Mouse (Mus musculus): Measurements from ENCODE around the gene Chst15. TPM values are rescaled to one million over a fixed set of nuclear protein-coding genes. Genes with fewer than 3 reads are reported as not detected.

The Chst15 gene
- polyA plus RNA-seq, 1 experiment from 2014 or later: 12.8 TPM

- no peak for DNase-seq (ENCODE audit: low spot score)
- 56% methylated on average over 5 of the region's 5 CpGs for WGBS
Observed at GRCm38 (mm10) chr7:132308537-132309191, 8.4 kb downstream of the Chst15 start.

DNA sequence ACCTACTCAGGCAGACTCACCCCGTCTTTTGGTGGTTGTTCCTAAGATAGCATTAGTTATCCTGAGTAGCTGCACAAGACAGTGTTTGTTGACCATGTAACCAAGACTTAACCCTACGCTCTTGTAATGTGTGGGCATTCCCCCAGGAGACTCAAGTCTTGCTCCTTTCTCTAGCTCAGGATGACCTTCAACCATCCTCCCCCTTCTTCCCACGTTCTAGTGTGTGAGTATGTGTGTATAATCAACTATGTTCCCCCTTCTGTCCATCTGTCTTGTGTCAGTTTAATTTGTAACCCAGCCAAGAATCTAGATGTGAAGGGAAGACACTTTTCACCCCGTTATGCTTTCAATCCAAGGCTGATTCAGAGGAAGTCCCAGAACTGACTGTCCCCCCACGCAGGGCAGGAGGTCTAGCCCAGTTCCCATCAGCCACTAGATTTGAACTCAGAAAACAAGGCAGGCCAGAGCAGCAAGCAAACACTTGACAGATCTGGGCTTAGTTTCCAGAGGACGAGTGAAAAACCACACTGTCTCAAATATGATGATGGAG is 9.2 kb downstream of the Chst15 start:
- H3K4me1 ChIP-seq (replicated peaks; ENCODE audit: control insufficient read depth, insufficient read depth, low read length): peaks cover 22% of the 10 kb centered on the region
- H3K27ac ChIP-seq (ENCODE audit: low read depth, low read length): no peak overlapping the region; the same call in 1 of the 2 replicates
- ATAC-seq (replicated peaks; ENCODE audit: low FRiP score) (no peak), DNase-seq (ENCODE audit: low spot score) (no peak)
- H3K27me3 ChIP-seq (replicated peaks; ENCODE audit: control insufficient read depth, insufficient read depth, low read length): no peaks in the 10 kb centered on the region
- no peak overlapping the region for H3K4me3 ChIP-seq (ENCODE audit: low read depth, low read length)
- no peak overlapping the region for H3K4me2 ChIP-seq
- 58% methylated on average over 6 of the region's 6 CpGs for WGBS
- H3K9me3 ChIP-seq (ENCODE audit: control insufficient read depth, low read length): no peaks in the 10 kb centered on the region
- H3K36me3 ChIP-seq (ENCODE audit: control insufficient read depth, insufficient read depth, low read length): no peaks in the 10 kb centered on the region
- no peak overlapping the region for H3K9ac ChIP-seq (ENCODE audit: low read depth, low read length)

More at GRCm38 (mm10) chr7:132308537-132309191, 8.4 kb downstream of the Chst15 start:
- Histone ChIP-seq H3K4me1 (replicated peaks; ENCODE audit: control insufficient read depth, insufficient read depth, low read length) (peaks cover 22% of the 10 kb centered on the region), H3K4me3 (ENCODE audit: low read depth, low read length) (no peak overlapping the region), H3K27me3 (replicated peaks; ENCODE audit: control insufficient read depth, insufficient read depth, low read length) (no peaks in the 10 kb centered on the region), H3K9ac (ENCODE audit: low read depth, low read length) (no peak overlapping the region), H3K36me3 (ENCODE audit: control insufficient read depth, insufficient read depth, low read length) (no peaks in the 10 kb centered on the region), H3K27ac (ENCODE audit: low read depth, low read length) (no peak overlapping the region), H3K4me2 (no peak overlapping the region), H3K9me3 (ENCODE audit: control insufficient read depth, low read length) (no peaks in the 10 kb centered on the region)
- ATAC-seq (replicated peaks; ENCODE audit: low FRiP score): no peak

DNA sequence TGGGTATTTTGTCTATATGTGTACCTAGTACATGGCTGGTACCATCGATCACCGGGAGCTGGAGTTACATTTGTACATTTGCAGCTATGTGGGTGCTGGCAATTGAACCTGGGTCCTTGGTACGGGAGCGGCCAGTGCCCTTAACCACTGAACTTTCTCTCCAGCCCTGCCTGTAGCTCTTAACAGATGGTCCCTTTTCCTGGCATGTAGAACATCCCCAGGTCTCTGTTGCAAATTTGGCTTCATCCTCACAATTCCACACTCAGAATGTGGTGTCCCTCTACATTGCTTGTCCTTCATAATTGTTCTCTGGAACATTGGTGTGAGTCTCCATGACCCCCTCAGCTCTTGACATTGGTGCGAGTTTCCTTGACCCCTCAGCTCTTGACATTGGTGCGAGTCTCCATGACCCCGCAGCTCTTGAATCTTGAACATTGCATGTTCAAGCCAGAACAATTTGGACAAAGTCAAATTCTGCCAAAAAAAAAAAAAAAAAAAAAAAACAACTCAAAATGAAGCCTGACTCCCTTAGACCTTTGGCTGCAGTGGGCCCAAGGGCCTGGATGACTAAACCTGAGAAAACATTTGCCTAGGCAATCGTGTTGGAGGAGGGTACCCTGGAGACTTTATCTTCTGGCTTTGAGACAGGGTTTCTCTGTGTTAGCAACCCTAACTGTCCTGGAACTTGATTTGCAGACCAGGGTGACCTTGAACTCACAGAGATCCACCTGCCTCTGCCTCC is 10.2 kb downstream of the Chst15 start:
- no peak overlapping the region for H3K4me3 ChIP-seq (ENCODE audit: low read depth, low read length)
- no peak overlapping the region for H3K4me2 ChIP-seq
- DNase-seq (ENCODE audit: low spot score) (no peak), ATAC-seq (replicated peaks; ENCODE audit: low FRiP score) (no peak)
- no peaks in the 10 kb centered on the region for H3K27me3 ChIP-seq (replicated peaks; ENCODE audit: control insufficient read depth, insufficient read depth, low read length)
- 89% methylated on average over 8 of the region's 8 CpGs for WGBS
- no peak overlapping the region for H3K9ac ChIP-seq (ENCODE audit: low read depth, low read length)
- H3K27ac ChIP-seq (ENCODE audit: low read depth, low read length): no peak overlapping the region
- H3K9me3 ChIP-seq (ENCODE audit: control insufficient read depth, low read length): no peaks in the 10 kb centered on the region
- H3K4me1 ChIP-seq (replicated peaks; ENCODE audit: control insufficient read depth, insufficient read depth, low read length): peaks cover 24% of the 10 kb centered on the region
- no peaks in the 10 kb centered on the region for H3K36me3 ChIP-seq (ENCODE audit: control insufficient read depth, insufficient read depth, low read length)

- ATAC-seq (replicated peaks; ENCODE audit: low FRiP score) (no peak), DNase-seq (ENCODE audit: low spot score) (no peak)
- Histone ChIP-seq H3K27ac (ENCODE audit: low read depth, low read length) (no peak overlapping the region), H3K4me1 (replicated peaks; ENCODE audit: control insufficient read depth, insufficient read depth, low read length) (peaks cover 24% of the 10 kb centered on the region), H3K4me3 (ENCODE audit: low read depth, low read length) (no peak overlapping the region), H3K36me3 (ENCODE audit: control insufficient read depth, insufficient read depth, low read length) (no peaks in the 10 kb centered on the region), H3K9me3 (ENCODE audit: control insufficient read depth, low read length) (no peaks in the 10 kb centered on the region), H3K9ac (ENCODE audit: low read depth, low read length) (no peak overlapping the region), H3K4me2 (no peak overlapping the region), H3K27me3 (replicated peaks; ENCODE audit: control insufficient read depth, insufficient read depth, low read length) (no peaks in the 10 kb centered on the region)
- WGBS: 64% methylated on average over 5 of the region's 5 CpGs
Observed at GRCm38 (mm10) chr7:132305492-132306375, 11.3 kb downstream of the Chst15 start.

- Histone ChIP-seq H3K36me3 (ENCODE audit: control insufficient read depth, insufficient read depth, low read length) (no peaks in the 10 kb centered on the region), H3K27me3 (replicated peaks; ENCODE audit: control insufficient read depth, insufficient read depth, low read length) (no peaks in the 10 kb centered on the region), H3K4me3 (ENCODE audit: low read depth, low read length) (no peak overlapping the region), H3K9ac (ENCODE audit: low read depth, low read length) (no peak overlapping the region), H3K4me1 (replicated peaks; ENCODE audit: control insufficient read depth, insufficient read depth, low read length) (peaks cover 29% of the 10 kb centered on the region), H3K4me2 (no peak overlapping the region), H3K27ac (ENCODE audit: low read depth, low read length) (no peak overlapping the region), H3K9me3 (ENCODE audit: control insufficient read depth, low read length) (no peaks in the 10 kb centered on the region)
- DNase-seq (ENCODE audit: low spot score): no peak
- no peak for ATAC-seq (replicated peaks; ENCODE audit: low FRiP score)
- WGBS: 56% methylated on average over 8 of the region's 8 CpGs
Observed at GRCm38 (mm10) chr7:132304424-132305085, 12.5 kb downstream of the Chst15 start.

DNA sequence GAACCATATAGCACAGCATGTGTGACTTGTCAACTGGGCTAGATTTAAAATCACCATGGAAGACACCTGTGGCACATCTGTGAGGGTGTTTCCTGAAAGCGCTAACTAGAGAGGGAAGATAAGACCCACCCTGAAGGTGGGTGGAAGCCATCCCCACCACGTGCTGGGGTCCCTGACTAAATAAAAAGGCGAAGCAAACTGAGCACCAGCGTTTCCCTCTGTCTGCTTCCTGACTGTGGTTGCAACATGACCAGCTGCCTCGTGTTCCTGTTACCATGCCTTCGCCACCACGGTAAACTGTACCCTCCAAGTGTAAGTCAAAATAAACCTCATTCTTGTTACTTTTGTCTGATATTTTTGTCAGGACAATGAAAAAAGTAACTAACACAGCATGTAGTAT is 13.0 kb downstream of the Chst15 start:
- Histone ChIP-seq H3K27ac (ENCODE audit: low read depth, low read length) (no peak overlapping the region), H3K36me3 (ENCODE audit: control insufficient read depth, insufficient read depth, low read length) (no peaks in the 10 kb centered on the region), H3K9me3 (ENCODE audit: control insufficient read depth, low read length) (no peaks in the 10 kb centered on the region), H3K9ac (ENCODE audit: low read depth, low read length) (no peak overlapping the region), H3K4me1 (replicated peaks; ENCODE audit: control insufficient read depth, insufficient read depth, low read length) (peaks cover 29% of the 10 kb centered on the region), H3K4me2 (no peak overlapping the region), H3K27me3 (replicated peaks; ENCODE audit: control insufficient read depth, insufficient read depth, low read length) (no peaks in the 10 kb centered on the region), H3K4me3 (ENCODE audit: low read depth, low read length) (no peak overlapping the region)
- DNase-seq (ENCODE audit: low spot score) (no peak), ATAC-seq (replicated peaks; ENCODE audit: low FRiP score) (no peak)
- 41% methylated on average over 7 of the region's 7 CpGs for WGBS

GRCm38 (mm10) chr7:132302508-132303241 is 14.4 kb downstream of the Chst15 start:
- no peak overlapping the region for H3K9ac ChIP-seq (ENCODE audit: low read depth, low read length)
- ATAC-seq (replicated peaks; ENCODE audit: low FRiP score): no peak
- no peaks in the 10 kb centered on the region for H3K27me3 ChIP-seq (replicated peaks; ENCODE audit: control insufficient read depth, insufficient read depth, low read length)
- DNase-seq (ENCODE audit: low spot score): no peak
- no peak overlapping the region for H3K4me3 ChIP-seq (ENCODE audit: low read depth, low read length)
- 70% methylated on average over 8 of the region's 8 CpGs for WGBS
- no peak overlapping the region for H3K4me2 ChIP-seq
- no peak overlapping the region for H3K27ac ChIP-seq (ENCODE audit: low read depth, low read length)
- peaks cover 20% of the 10 kb centered on the region for H3K4me1 ChIP-seq (replicated peaks; ENCODE audit: control insufficient read depth, insufficient read depth, low read length)
- H3K9me3 ChIP-seq (ENCODE audit: control insufficient read depth, low read length): no peaks in the 10 kb centered on the region
- no peaks in the 10 kb centered on the region for H3K36me3 ChIP-seq (ENCODE audit: control insufficient read depth, insufficient read depth, low read length)

Measured in liver, embryonic 11.5 days (tissue).